Mouse (Mus musculus) lung, adult 2 months (tissue): ENCODE results near the gene Adm. TPM values are rescaled to one million over a fixed set of nuclear protein-coding genes. Genes with fewer than 3 reads are reported as not detected.
A peak's percentile ranks its signal among the peaks of the same experiment; 100 is the strongest.
"Not testable (repeated sequence)": the region's sequence is repeated elsewhere in the genome, so short reads cannot be mapped to it uniquely, and the experiment has no call there.

Experiments
- DNase-seq: peaks from one replicate; pipeline ENCODE4 v3.0.0; 2022
- H3K4me1 ChIP-seq: fragments of 200-500 bp; 2 replicates; pipeline ENCODE4 v1.6.1; 2011; ENCODE audit warnings: low read length; ENCODE audit not compliant: control insufficient read depth, insufficient read depth
- H3K4me3 ChIP-seq: fragments of 200-500 bp; replicated peaks from 2 replicates; pipeline ENCODE3; 2011; ENCODE audit warnings: low read depth, mild to moderate bottlenecking, control low read depth, low read length; ENCODE audit errors: extremely low read depth
- CTCF ChIP-seq: fragments of 200-500 bp; IDR thresholded peaks from 2 replicates; pipeline ENCODE4 v1.5.1; 2011; ENCODE audit warnings: mild to moderate bottlenecking, low read length, control low read depth; ENCODE audit not compliant: insufficient read depth
- POLR2A ChIP-seq: fragments of 200-500 bp; IDR thresholded peaks from 2 replicates; pipeline ENCODE4 v1.6.1; 2011; ENCODE audit warnings: low read depth, mild to moderate bottlenecking, control low read depth, low read length, borderline replicate concordance; ENCODE audit errors: extremely low read depth
- WGBS: fragments of 180-500 bp; shearing (Covaris S2); methylation state at CpG from one replicate; pipeline ENCODE4 v1.1.7; 2018; 5-methylcytosine and 5-hydroxymethylcytosine counted together
- polyA plus RNA-seq: library from polyadenylated mRNA; depleted of rRNA; stranded (reverse); fragments of >200 nt; gene quantifications from 2 replicates; pipeline ENCODE4 v1.2.3, GENCODE M21; 2012

The Adm gene
- polyA plus RNA-seq, 1 experiment, result 11.3 TPM

DNA sequence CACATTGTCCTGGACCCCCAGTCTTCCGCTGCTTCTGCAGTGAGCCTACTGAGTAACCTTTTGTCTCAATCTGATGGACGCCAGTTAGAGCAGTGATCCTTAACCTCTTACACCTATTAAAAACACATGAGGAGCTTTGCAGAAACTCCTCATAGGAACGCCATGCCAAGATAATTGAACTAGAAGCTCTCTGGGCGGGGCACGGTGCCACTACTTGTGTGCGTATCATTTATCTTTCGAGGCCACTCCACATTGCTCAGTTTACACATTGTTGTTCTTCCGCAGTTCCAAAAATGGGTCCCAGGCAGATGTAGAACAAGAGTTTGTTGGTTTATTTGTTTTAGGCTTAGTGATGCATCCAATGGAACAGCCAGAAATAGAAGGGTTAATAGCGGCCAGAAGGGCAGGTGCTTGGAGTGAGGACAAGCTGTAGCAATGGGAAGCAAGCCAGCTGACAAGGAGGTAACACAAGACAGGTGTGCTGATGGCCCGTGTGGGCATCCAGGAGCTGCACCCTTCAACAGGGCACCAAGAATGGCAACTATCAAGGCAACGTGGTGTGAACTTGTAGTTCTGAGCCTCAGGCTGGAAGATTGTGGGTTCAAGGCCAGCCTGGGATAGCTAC is 11.9 kb downstream of the Adm start:
- no peak for TF ChIP-seq POLR2A
- no peak for TF ChIP-seq CTCF
- WGBS, result 79% methylated on average over 11 of the region's 11 CpGs
- no peaks in the 10 kb centered on the region for H3K4me1 ChIP-seq
- H3K4me3 ChIP-seq, result no peak overlapping the region
- DNase-seq, result no peak

DNA sequence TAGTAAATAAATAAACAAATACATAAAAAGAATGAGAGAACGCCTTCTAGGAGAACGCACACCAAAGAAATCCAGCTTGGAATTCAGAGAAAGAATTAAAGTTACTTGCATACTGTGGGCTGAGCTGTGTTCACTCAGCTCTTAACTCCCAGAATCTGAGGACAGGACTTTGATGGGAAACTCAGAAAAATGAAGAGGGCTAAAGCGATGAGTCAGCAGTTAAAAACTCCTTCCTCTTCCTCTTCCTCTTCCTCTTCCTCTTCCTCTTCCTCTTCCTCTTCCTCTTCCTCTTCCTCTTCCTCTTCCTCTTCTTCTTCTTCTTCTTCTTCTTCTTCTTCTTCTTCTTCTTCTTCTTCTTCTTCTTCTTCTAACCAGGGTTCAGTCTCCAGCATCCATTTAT is 12.5 kb downstream of the Adm start:
- H3K4me3 ChIP-seq, DNase-seq, H3K4me1 ChIP-seq: not testable (repeated sequence)
- 94% methylated on average over 3 of the region's 3 CpGs for WGBS

DNA sequence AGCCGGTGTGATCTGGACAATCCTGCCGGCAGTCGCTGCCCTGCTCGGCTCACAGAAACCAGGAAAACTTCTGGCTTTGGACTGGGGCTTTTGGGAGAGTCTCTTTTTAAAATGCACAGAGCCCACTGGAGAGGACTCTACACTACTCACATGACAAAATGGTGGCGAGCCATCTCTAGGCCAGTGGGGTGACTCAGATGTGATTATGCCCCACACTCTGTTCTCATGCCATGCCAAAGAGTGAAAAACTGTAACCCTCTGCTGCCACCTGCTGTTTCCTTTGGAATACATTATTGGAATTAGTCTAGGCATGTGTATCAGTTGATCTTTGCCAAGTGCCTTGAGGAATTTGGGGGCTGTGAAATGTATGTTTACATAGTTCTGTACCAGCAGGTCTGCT is 17.9 kb downstream of the Adm start:
- H3K4me1 ChIP-seq, result peaks cover 3% of the 10 kb centered on the region; the same call in 1 of the 2 replicates
- no peak overlapping the region for H3K4me3 ChIP-seq
- 64% methylated on average over 5 of the region's 5 CpGs for WGBS
- DNase-seq, result peak; percentile 46
- TF ChIP-seq POLR2A (no peak), CTCF (0 out of 2 replicates have a peak, but pooled peaks have one; percentile 32)

DNA sequence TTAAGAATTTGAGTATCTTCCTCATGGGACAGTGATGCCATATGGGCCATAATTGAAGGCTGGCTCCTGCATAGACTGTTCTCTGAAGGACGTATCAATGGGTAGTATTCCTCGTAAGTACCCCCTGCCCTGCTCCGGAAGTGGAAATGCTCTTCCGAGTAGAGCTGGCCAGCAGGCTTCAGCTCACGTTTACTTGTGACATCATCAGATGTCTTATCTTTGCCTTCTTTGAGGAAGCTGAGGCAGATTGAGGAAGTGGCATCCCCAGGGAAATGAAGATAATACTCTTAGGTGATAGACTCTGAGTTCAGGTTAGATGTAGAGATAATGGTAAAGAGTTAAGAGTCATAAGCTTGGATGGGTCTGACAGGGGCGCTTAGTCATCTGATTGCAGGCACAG is 18.4 kb downstream of the Adm start:
- Histone ChIP-seq H3K4me3 (no peak overlapping the region), H3K4me1 (peaks cover 5% of the 10 kb centered on the region; the same call in 1 of the 2 replicates)
- TF ChIP-seq POLR2A (no peak), CTCF (no peak)
- WGBS, result 68% methylated on average over 6 of the region's 6 CpGs
- no peak for DNase-seq

DNA sequence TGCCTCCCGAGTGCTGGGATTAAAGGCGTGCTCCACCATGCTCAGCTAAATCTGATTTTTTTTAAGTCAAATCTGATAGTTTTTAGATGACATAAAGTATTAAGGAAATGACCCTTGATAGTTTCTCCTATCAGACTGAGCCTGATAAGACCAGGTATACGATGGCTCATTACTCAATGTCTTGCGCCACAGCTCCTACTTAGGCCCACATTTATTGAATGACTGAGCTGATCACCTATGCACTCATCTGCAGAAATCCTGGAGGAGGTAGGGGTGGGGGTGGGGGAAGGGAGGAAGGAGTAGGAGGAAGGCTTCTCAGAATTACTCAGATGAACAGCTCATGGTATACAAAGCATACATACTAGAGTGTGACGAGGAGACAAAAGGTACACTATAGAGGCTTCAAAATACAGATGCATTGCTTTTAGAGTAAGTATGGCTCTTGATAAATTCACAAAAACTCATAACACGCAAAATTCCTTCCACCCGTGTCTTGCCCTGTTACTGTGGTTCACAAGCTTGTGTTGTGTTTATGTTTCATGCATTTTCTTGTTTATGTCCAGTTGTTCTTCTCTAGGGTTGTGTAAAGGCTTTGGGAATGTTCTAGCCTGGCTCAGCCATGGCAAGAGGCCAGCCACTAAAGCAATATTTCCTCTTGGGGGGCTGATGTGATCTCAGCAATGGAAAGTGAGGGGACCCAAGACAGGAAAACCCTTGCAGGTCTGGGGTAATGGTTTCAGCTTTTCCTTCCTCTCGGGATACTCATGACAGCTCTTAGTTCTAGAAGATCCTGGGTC is 19.3 kb downstream of the Adm start:
- no peak overlapping the region for H3K4me3 ChIP-seq
- no peak for TF ChIP-seq POLR2A
- no peak for DNase-seq
- 75% methylated on average over 8 of the region's 8 CpGs for WGBS
- peaks cover 5% of the 10 kb centered on the region; the same call in 1 of the 2 replicates for H3K4me1 ChIP-seq

DNA sequence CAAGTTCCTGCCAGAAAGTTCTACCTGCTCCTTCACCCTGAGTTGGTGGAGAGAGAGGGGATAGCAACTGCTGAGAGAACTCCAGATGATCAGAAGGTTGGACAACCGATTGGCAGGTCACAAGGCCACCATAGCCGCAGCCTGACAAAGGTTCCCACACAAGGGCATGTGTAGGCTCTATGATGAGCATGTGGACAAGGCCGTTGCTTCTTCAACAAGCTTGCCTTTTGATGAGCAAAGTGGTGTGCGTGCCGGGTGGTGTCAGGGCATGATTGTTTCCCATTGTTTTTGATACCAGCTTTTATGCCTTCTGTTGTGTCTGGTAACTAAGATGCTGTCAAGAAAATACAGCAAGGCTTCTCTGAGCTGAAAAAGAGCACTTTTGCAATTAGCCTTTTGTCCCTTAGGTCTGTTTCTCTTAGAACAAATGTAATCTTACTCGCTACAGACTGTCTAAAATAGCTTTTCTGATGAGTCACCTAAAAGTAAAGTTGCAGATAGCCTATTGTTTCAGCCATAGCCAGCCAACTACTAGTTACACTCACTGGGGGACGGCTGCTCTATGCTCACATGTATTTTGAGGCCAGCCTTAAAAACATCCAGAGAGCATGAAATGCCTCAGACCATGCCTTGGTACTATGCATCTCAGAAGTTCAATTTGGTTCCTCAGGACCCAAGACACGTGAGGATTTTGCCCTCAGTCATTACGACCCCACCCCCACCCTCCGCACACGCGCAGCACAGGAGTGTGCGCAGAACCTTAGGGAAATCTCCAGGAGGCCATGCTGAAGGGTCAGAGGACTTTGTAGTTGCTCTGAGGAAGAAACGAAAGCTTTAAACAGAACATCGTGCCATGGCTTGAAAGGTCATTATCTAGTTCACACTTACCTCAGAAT is 20.3 kb downstream of the Adm start:
- Histone ChIP-seq H3K4me1 (peaks cover 5% of the 10 kb centered on the region; the same call in 1 of the 2 replicates), H3K4me3 (no peak overlapping the region)
- no peak for TF ChIP-seq CTCF
- TF ChIP-seq POLR2A, result no peak
- WGBS, result 60% methylated on average over 15 of the region's 15 CpGs
- no peak for DNase-seq

DNA sequence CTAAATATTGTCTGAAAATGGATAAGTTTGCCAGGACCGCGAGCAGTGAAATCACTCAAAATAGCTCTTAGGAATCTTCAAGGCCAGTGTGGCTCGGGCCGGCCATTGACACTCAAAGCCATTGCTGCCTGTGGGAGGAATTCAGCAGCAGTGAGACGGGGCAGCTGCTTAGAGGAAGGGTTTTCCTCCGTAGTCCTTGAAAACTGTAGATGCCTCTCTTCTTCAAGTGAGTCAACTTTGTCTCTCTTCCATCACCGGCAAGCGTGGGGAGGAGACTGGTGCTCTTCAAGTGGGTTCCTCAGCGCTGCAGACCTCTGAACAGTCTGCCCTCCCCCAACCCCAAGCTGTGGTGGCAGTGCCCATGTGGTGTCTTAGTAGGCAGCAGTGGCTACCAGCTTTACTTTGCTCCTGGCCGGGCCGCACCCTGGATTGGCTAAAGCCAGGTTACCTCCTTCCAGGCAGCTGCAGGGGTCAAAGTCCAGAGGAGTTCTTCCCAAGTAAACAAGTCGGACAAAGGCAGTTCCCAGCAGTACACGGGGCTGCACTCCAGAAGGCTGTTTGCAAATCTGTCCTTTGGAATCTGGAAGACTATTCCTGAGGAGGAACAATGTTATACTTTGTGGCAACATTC is 21.1 kb downstream of the Adm start:
- Histone ChIP-seq H3K4me3 (no peak overlapping the region), H3K4me1 (peaks cover 5% of the 10 kb centered on the region; the same call in 1 of the 2 replicates)
- DNase-seq, result no peak
- TF ChIP-seq POLR2A (no peak), CTCF (no peak)
- 37% methylated on average over 13 of the region's 13 CpGs for WGBS

DNA sequence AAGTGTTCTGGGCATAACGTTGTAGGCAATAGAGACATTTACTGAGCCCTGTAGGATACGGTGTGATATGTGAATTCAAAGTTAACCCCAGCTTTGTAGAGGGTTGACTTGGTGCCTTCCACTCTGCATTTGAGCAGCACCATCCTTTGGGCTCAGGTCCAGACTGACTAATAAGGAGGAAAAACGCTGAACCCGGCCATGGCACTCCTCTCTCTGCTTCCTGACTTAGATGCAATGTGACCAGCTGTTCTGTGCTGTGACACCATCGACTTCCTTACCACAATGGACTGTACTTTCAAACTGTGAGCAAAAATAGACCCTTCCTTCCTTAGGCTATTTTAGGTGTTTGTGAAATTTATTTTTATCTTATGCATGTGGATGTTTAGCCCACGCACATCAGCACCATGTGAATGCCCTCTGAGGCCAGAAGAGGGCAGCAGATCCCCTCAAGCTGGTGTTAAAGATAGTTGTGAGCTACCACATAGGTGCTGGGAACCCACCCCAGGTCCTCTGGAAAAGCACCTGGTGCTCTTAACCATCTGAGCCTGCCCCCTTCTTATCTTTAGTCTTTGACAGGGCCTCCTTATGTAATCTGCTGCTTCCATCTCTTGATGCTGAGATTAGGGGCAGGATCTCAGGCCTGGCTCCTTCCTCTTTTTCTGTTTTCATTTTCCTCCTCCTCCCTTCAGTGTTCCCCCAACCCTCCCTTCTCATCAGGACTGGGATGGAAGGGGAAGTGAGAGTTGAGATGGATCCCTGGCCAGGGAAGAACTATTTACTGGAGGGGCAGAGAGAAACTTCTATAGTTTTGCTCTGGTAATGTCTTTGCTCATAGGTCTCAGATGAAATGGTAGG is 21.9 kb downstream of the Adm start:
- H3K4me3 ChIP-seq, result no peak overlapping the region
- 51% methylated on average over 6 of the region's 6 CpGs for WGBS
- no peak for DNase-seq
- TF ChIP-seq CTCF (no peak), POLR2A (no peak)
- peaks cover 5% of the 10 kb centered on the region; the same call in 1 of the 2 replicates for H3K4me1 ChIP-seq

DNA sequence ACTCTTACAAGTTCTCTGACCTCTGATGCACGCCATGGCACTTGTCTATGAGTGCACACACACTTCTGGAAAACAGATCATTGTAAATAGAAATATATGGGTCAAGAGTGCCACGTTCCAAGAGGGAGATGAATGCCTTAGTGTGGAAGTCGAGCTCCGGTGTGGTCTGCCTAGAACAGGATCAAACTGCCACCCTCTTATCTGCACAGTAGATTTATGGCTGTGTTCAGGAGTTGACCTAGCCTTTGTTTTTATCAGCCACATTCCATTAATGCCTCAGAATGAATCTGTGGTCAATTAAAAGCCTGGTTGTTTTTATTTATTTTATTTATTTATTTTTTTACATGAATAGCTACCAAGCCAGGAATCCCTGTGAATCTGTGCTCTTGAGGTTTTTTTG is 23.0 kb downstream of the Adm start:
- Histone ChIP-seq H3K4me3 (no peak overlapping the region), H3K4me1 (peaks cover 5% of the 10 kb centered on the region; the same call in 1 of the 2 replicates)
- whole genome bisulfite sequencing, result 41% methylated on average over 4 of the region's 4 CpGs
- DNase-seq, result no peak
- TF ChIP-seq POLR2A (no peak), CTCF (no peak)
